Mouse (Mus musculus): ENCODE data around the gene Rab8b. TPM values are rescaled to one million over a fixed set of nuclear protein-coding genes. Genes with fewer than 3 reads are reported as not detected.

Gene Rab8b
- 59.7 TPM for polyA plus RNA-seq (2014; fragmentation: Illumina TruSeq; extraction: RNeasy Lipid Tissue Mini Kit (QIAGEN cat#74804); ENCODE audit: low read depth, low replicate concordance)

GRCm38 (mm10) chr9:66919382-66919971 is at the start of gene Rab8b:
Rab8b (minus strand) TSS chr9:66919687.

GRCm38 (mm10) chr9:66945647-66946641 is 26.5 kb upstream of the Rab8b start, which contains the start of gene Rps27l:
Rps27l (plus strand) TSS chr9:66946086.

DNA sequence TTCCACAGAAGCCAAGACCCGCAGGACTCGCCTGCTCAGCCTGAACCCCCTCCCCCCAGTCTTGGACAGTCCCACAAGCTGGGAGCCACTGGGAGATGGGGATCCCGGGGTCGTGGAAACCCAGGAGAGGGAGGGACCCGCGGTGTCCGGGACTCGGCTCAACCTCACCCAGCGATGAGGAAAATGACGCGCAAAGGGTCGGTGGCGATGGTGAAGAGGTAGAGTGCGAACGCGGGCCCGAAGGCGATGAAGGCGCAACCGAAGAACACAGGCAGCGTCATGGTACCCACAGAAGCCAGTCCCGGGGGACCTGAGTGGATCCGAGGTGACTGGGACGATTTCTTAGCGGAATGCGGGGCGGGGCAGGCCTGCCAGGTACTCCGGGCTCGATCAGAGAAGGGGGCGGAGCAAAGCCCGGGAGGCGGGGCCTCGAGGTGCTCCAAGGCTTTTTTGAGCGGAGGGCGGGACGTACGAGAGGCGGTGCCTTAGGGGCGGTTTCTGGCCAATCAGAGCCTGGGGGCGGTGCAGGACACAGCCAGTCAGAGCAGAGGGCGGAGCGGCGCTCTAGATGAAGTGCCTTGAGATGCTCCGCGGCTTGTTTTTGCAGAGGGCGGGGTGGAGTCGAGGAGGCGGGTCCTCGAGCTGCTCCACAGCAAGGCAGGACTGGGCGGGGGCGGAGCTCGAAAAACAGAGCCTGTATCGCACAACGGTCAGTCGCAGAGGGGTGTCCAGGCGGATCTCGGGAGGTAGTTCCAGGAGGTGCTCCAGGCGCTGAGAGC is 85.0 kb downstream of the Rab8b start, which contains the start of gene Aph1c:
Gene Aph1c (minus strand): TSS at position 409 of the 779 bp plus-strand sequence.

DNA sequence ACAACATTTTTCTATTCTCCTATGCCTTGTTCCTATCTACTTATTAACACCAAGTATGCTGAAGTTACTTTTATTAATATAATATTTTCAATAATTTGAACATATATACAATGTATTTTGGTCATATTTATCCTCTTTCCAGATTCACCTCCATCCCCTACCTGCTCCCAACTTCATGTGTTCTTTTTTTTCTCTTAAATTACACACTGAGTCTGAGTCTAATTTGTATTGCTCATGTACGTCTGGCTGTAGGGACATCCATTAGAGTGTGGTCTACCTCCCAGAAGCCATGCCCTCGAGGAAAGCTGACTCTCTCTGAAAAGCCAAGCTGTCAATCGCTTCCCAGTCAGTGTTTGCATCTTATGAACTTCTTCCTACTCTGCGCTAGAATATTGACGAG is 122.7 kb downstream of the Rab8b start, which contains the start of gene Gm10647:
Gene Gm10647 (plus strand): TSS at position 301 of the 400 bp plus-strand sequence.

DNA sequence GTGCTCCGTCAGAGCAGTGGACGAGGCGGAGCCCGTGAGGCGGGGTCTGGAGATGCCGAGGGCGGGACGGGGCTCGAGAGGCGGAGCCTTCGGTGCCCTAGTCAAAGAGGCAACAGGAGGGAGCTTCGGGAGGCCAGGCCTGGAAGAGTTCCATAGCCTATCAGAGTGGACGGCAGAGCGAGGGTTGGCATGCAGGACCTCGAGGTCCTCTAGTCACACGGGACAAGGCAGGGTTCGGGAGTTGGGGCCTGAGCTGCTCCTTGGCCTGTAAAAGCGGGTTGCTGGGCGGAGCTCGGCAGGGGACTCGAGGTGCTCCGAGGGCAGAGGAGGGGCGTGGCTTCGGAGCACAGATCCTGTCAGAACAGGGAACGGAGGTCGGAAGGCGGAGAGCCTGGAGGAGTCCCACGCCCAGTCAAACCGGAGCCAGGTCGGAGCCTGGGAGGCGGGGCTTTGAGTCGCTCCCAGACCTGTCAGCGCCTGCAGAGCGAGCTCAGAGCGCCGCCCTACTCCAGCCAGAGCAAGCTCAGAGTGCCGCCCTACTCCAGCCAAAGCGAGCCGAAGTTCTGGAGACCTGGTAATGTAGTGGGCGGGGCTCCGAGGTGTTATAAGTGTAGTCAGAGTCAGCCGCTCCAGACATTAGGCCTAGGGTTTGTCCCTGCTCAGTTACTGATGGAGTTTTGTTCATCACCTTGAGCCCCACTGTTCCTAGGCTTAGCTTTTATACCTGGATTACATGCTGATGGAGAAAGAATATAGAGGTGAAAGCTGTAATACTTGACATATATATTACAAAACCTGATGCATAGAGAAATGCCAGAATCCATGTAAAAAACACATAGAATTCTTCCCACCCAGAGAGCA is 123.8 kb downstream of the Rab8b start, which contains the start of gene Aph1b:
Gene Aph1b (minus strand): TSS at position 27 of the 861 bp plus-strand sequence.

Other genes starting within 250 kb of the Rab8b start
- 0.17 TPM for gene Car12, start 206.0 kb downstream of the Rab8b start, polyA plus RNA-seq (2014; fragmentation: Illumina TruSeq; extraction: RNeasy Lipid Tissue Mini Kit (QIAGEN cat#74804); ENCODE audit: low read depth, low replicate concordance)
- gene Aph1b, start 124.2 kb downstream of the Rab8b start, polyA plus RNA-seq (2014; fragmentation: Illumina TruSeq; extraction: RNeasy Lipid Tissue Mini Kit (QIAGEN cat#74804); ENCODE audit: low read depth, low replicate concordance): 18.9 TPM
- not detected for gene Gm10647, start 122.6 kb downstream of the Rab8b start, polyA plus RNA-seq (2014; fragmentation: Illumina TruSeq; extraction: RNeasy Lipid Tissue Mini Kit (QIAGEN cat#74804); ENCODE audit: low read depth, low replicate concordance)
- gene Aph1c, start 85.0 kb downstream of the Rab8b start, polyA plus RNA-seq (2014; fragmentation: Illumina TruSeq; extraction: RNeasy Lipid Tissue Mini Kit (QIAGEN cat#74804); ENCODE audit: low read depth, low replicate concordance): 3.7 TPM
- 432 TPM for gene Rps27l, start 26.4 kb upstream of the Rab8b start, polyA plus RNA-seq (2014; fragmentation: Illumina TruSeq; extraction: RNeasy Lipid Tissue Mini Kit (QIAGEN cat#74804); ENCODE audit: low read depth, low replicate concordance)
- 31.2 TPM for gene Lactb, start 55.8 kb upstream of the Rab8b start, polyA plus RNA-seq (2014; fragmentation: Illumina TruSeq; extraction: RNeasy Lipid Tissue Mini Kit (QIAGEN cat#74804); ENCODE audit: low read depth, low replicate concordance)
- 417 TPM for gene Tpm1, start 129.7 kb upstream of the Rab8b start, polyA plus RNA-seq (2014; fragmentation: Illumina TruSeq; extraction: RNeasy Lipid Tissue Mini Kit (QIAGEN cat#74804); ENCODE audit: low read depth, low replicate concordance)

All from adrenal gland, adult 10 weeks (tissue).